Comparison of ENCODE assay signal across 9 mouse cellular contexts in the genomic region with DNA sequence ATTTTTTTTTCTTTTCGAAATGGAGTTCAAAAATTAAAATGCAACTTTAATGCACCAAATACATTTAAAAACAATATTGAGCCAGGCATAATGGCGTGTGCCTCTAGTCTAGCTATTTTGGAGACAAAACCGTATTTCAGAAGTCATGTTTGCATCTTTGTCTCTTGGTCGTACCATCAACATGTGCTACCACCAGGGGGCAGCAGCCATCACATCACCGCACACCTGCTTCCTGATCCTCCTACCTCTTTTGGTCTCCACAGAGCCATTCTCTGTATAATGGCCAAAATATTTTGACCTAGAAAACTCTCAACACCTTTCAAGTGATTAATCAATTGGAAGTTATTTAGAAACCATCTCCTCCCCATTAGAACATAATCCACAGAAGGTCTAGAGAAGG.
DNase-seq lines count a peak whose midpoint lies in the region; ATAC-seq and TF ChIP-seq lines count a peak whose summit lies in the region.
"Had no signal": no experiment of that assay in that cellular context is flagged by ENCODE, and none has a peak within 500 bp of the region (broad histone marks: within the 10 kb centered on the region; RNA-seq: fewer than 3 reads in every experiment).

No protein-coding gene starts in this region.

- no peak overlapping the region for H3K9ac ChIP-seq in heart, postnatal 0 days (replicated peaks; ENCODE audit: low read depth, low read length)
- no peak overlapping the region for H3K9ac ChIP-seq in heart, embryonic 12.5 days

- 15% methylated on average over 5 of the region's 5 CpGs for WGBS in heart, postnatal 0 days
- WGBS in heart, embryonic 12.5 days: 24% methylated on average over 5 of the region's 5 CpGs

- DNase-seq in heart, postnatal 0 days (ENCODE audit: low spot score): peak; percentile 63
- DNase-seq in MEL-GATA-1-ER (ENCODE audit: extremely low read depth, low read depth): peak; percentile 6
- peak; percentile 29 for DNase-seq in cerebellum, adult 9-10 months
- DNase-seq in gastrocnemius, adult 8-10 months (ENCODE audit: low spot score in 2 of 2): peak; percentile 4 to 17
- peak; percentile 31 to 57 for DNase-seq in layer of hippocampus, postnatal 14 days (ENCODE audit: low spot score in 2 of 2)
- peak; percentile 67 for DNase-seq in mesoderm, embryonic 11.5 days (ENCODE audit: low read depth, low spot score)
- peak; percentile 19 for DNase-seq in testis, postnatal 14 days (ENCODE audit: low spot score)

- no peak for ATAC-seq in heart, postnatal 0 days (ENCODE audit: insufficient read depth, low read depth)
- no peak for ATAC-seq in heart, embryonic 12.5 days (ENCODE audit: insufficient number of reproducible peaks, low FRiP score)

- H3K9me3 ChIP-seq in heart, postnatal 0 days (replicated peaks; ENCODE audit: control insufficient read depth, low read length): no peaks in the 10 kb centered on the region
- no peaks in the 10 kb centered on the region for H3K9me3 ChIP-seq in heart, embryonic 12.5 days (replicated peaks)

- no peaks in the 10 kb centered on the region for H3K4me1 ChIP-seq in heart, postnatal 0 days (ENCODE audit: control insufficient read depth, insufficient read depth)
- H3K4me1 ChIP-seq in heart, embryonic 12.5 days (replicated peaks): peaks cover 9% of the 10 kb centered on the region; the same call in 1 of the 2 replicates
- H3K4me1 ChIP-seq: megakaryocyte, embryonic 14.5 days had no signal

- H3K4me3 ChIP-seq in heart, postnatal 0 days (ENCODE audit: low read depth, low read length): no peak overlapping the region
- H3K4me3 ChIP-seq in heart, embryonic 12.5 days: no peak overlapping the region
- H3K4me3 ChIP-seq: megakaryocyte, embryonic 14.5 days had no signal

- no peak overlapping the region for H3K4me2 ChIP-seq in heart, postnatal 0 days (ENCODE audit: low read depth, low read length)
- no peak overlapping the region for H3K4me2 ChIP-seq in heart, embryonic 12.5 days

- no peak for TF ChIP-seq EP300 in heart, postnatal 0 days (IDR thresholded peaks at IDR 0.05; ENCODE audit: low read depth)

- no peak overlapping the region for H3K27ac ChIP-seq in heart, postnatal 0 days (ENCODE audit: low read depth)
- no peak overlapping the region for H3K27ac ChIP-seq in heart, embryonic 12.5 days (ENCODE audit: poor library complexity, severe bottlenecking)

- TF ChIP-seq CTCF in heart, postnatal 0 days (IDR thresholded peaks at IDR 0.05; ENCODE audit: low read depth): peak; percentile 89

- no peaks in the 10 kb centered on the region for H3K27me3 ChIP-seq in heart, postnatal 0 days (ENCODE audit: control insufficient read depth, insufficient read depth, low read length)
- no peaks in the 10 kb centered on the region for H3K27me3 ChIP-seq in heart, embryonic 12.5 days (replicated peaks)
- H3K27me3 ChIP-seq: megakaryocyte, embryonic 14.5 days had no signal

- H3K36me3 ChIP-seq in heart, postnatal 0 days (replicated peaks; ENCODE audit: control insufficient read depth, insufficient read depth, low read length): no peaks in the 10 kb centered on the region
- H3K36me3 ChIP-seq in heart, embryonic 12.5 days: no peaks in the 10 kb centered on the region

Comparison
In these comparisons a context has a peak if more than half of its experiments do, and no peak if none do; other contexts are left out.
1. DNase-seq: peak in every context shown above with its lines; median percentile 67 in mesoderm, embryonic 11.5 days; 63 in heart, postnatal 0 days; 44 in layer of hippocampus, postnatal 14 days; 29 in cerebellum, adult 9-10 months; 19 in testis, postnatal 14 days; 10 in gastrocnemius, adult 8-10 months; 6 in MEL-GATA-1-ER.